Mouse (Mus musculus) layer of hippocampus, adult 8-10 months (tissue): Measurements from ENCODE around the gene Tbc1d2. TPM values are rescaled to one million over a fixed set of nuclear protein-coding genes. Genes with fewer than 3 reads are reported as not detected.
"Not testable (repeated sequence)": the region's sequence is repeated elsewhere in the genome, so short reads cannot be mapped to it uniquely, and the experiment has no call there.

Experiments used
- DNase-seq, 2 experiments: peaks; one replicate each; pipeline ENCODE4 v3.0.0; 2022; ENCODE audit warnings: low spot score in 2 of 2
- total RNA-seq, 4 experiments: library from RNA; stranded (reverse); gene quantifications; 2 replicates each; pipeline ENCODE4 v1.2.4; 2022

Gene Tbc1d2
- total RNA-seq, 4 experiments from 2014 or later, result 2.8 to 4.2 (median 3.0) TPM

DNA sequence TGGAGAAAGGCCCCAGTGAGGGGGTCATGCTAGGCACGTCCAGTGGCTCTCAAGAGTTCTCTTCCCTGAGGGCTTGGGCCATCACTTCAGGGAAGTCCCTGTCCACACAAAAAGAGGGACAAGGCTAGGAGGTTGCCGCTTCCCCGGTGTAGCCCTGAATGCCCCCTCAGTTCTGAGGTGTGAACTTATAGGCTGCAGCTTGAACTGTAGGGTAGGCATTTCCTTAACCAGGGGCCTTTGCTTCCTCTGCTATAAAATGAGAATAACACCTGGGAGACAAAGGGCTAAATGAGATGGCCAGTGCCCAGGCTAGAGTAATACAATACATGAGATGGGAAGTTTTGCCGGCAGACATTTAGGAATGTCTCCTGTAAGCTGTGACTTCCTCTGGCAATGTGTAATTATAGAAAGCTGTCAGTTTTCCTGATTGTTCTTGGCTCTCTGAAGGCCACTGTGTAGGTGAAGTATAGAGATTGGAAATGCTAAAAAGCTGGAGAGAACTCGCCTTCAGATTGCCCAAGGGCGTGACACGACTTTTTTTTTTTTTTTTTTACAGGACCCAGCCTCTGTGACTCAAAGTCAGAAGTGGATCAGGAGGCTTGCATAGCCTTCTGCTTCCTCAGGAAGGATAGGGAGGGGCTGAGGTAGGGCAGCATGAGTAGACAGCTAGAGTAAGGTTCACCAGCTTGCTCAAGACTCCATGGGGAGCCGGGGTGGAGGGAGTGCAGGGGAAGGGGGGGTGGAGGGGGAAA, 6.9 kb downstream of the Tbc1d2 start:
- no peak for DNase-seq

DNA sequence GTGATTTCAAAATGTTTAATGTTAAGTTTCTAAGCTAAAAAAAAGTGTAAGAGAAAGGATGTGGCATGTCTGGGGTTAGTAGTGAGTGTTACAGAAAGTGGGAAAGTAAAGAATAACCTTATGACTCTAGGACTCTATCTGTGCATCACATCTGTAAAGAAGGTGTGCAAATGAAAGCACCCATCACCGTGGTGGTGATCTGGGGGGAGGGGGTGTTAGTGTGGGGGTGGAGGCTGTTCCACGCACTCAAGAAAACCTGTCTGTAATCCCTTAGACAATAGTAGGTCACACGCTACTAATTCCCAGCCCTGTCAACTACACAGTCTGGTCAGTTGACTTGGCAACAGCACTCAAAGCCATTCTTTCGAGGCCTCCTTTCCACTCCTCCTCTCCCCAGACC, 8.7 kb downstream of the Tbc1d2 start:
- DNase-seq, result no peak

DNA sequence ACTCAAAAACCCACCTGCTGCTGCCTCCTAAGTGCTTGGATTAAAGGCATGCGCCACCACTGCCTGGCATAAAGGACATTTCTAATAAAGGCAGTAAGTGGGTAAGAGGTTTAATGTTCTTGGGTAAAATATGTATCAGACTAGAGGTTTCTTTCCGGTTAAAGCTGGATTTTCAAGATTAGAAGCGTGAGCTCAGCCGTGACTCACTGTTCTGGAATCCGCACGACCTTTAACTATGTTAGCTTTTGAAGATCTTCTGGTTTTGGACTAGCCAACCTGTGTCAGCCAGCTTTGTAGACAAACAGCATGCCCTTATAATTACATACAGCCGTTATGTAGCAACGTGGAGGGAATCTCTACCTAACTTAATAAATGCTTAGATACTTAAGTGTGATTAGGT, 10.1 kb downstream of the Tbc1d2 start:
- DNase-seq, result no peak

DNA sequence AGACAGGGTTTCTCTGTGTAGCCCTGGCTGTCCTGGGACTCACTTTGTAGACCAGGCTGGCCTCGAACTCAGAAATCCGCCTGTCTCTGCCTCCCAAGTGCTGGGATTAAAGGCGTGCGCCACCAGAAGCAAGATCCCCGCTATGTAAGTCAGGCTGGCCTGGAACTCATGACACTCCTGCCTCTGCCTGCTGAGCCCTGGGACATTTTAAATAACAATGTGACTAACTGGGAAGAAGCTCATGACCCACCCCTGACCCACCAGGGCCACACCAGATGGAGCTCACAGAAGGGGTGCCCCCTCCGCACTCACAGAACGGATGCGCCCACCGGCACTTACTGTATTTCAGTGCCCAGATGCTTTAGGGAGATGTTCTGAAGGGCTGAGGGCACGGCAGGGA, 12.8 kb downstream of the Tbc1d2 start:
- not testable (repeated sequence) for DNase-seq

DNA sequence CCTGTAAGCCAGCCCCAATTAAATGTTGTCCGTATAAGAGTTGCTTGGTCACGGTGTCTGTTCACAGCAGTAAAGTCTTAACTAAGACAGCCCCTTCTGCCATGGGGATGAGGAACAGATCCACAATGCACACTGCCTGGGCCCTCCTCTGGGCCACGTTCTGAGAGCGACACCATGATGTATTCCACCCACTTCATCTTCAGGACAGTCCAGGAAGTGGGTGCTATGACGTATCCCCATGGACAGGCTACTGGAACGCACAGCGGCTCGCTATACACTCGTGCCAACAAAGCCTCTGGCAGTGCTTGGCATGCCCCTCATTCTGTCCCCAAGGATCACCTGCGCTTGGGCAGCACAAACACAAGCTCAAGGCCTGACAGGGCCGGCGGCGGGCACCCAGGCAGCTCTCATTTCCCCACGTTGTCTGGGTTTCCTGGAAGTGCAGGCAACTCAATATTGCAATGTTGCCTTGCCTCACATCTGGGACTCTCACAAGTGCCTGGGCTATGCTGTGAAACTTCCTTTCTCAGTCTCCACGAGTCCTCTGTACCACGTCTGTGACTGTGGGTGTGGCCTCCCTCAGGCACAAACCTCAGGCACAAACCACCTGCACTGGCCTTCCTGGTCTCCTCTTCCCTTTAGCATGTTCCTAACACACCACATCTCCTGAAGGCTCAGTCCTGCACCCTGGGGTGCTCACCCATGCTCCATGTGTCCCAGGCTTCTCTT, 14.1 kb downstream of the Tbc1d2 start:
- DNase-seq, result no peak

DNA sequence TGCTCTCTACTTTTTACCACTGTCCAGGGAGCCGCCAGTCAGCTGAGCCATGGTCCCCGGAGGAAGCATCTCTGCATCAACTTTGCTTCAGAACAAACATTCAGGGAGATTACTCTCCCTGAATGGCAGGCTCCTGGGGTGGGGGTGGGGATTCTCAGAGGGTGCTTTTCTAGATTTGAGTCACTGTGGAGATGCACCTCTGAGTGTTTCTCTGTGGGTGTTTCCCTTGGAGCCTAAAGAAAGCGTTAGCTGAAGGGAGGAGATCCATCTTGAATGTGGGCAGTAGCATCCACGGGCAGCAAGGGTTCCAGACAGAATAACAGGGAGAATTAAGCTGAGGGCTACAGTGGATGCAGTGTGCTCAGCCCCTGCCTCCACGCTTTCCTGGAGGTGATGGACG, 15.1 kb downstream of the Tbc1d2 start:
- no peak for DNase-seq

DNA sequence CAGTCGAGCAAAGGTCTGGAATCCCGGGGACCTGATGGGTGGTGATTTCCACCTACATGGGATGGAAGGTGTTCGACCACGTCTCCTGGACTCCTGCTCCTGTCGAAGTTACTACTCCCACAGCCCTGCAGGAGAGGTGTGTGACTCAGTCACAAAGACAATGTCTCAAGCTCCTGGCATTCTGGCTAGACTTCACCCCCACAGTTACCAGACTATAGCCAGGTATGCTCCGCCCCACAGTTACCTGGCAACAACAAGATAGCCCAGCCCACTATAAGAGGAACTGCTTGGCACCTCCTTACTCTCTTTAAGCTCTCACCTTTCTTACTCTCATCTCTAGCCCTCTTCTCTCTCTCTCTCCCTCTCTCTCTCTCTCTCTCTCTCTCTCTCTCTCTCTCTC, 16.4 kb downstream of the Tbc1d2 start:
- DNase-seq, result not testable (repeated sequence)

DNA sequence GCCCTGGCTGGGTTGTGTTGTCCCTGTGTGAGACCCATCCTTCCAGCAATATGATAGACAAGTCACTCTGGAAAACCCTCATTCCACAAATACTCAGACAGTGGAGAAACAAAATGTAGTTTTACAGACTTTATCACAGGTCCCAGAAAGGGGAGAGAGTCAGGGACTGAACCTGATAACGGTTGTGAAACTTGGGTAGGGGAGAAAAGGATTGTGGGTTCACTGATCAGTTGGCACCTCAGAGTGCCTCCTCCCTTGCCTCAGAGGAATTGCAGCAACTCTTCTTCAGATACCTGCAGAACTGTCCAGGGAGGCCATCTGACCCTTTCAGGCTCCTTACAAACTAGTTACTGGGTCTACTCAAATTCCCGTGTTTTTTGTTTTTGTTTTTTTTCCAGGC, 17.5 kb downstream of the Tbc1d2 start:
- DNase-seq, result no peak

DNA sequence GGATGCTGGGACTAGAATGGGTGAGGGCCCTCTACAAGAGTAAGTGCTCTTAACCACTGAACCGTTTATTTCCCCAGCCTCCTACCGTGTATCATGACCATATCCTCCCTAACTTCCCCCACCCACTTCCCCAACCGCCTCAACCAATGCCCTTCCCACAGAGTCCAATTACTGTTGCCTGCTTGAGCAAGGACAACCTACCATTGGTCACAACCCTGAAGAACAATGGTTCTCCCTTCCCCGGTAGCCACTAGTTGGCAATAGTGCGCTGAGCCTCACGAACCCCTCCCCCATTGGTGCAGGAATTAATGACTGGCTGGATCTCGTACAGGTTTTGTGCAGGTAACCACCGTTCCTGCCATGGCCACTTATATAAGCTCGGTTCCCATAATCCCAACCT, 19.6 kb downstream of the Tbc1d2 start:
- DNase-seq, result no peak

DNA sequence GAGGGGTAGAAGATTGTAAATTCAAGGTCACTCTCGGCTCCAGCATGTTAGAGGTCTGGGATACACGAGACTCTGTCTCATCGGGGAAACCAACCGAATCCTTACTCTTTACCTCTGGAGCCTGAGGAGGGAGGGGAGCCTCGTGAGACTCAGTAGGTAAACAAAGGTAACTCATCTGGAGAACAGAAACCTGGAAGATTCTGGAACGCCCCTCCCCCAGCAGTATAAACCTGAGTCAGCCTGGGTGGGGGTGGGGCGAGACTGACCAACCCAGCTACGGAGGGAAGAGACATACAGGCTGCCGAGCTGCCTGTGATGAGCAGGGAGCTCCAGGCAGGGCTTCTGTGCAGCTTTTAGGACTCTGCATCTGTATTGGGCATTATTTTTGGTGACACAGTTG, 21.1 kb downstream of the Tbc1d2 start:
- no peak for DNase-seq

DNA sequence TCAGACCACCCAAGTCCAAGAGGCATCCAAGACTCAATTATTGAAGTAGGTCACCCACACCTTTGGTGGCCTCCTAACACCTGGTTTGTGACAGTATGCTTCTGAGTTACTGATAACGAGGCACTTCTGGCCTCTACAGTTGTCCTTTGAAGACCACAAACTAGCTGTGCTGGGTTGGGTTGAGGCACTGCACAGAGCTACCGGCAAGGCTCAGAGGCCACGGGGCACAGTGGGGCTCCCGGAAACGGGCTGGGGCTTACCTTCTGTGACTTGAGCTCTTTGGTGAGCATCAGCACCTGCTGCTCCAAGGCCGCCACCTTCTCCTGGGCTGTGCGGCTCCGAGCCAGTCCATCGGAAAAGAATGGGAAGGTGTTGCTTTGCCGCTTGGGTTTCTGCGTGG, 21.9 kb downstream of the Tbc1d2 start:
- no peak for DNase-seq

DNA sequence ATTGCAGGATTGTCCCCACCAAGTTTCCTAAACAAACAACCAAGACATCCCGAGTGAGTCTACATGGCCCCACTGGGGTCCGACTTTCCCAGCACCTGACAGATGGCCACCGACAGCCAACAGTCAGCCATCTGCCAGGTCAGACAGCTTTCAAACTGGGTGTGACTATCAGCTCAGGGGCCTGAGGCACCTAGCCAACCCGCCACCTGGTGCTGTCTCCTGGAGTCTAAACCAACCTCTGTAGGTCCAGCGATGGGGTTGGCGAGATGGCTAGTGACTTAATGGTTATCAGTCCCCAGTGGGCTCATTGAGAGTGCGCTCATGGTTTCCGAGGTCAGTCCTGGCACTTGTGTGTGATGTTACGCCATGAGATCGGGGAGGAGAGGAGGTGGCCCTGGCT, 24.9 kb downstream of the Tbc1d2 start:
- DNase-seq, result no peak

DNA sequence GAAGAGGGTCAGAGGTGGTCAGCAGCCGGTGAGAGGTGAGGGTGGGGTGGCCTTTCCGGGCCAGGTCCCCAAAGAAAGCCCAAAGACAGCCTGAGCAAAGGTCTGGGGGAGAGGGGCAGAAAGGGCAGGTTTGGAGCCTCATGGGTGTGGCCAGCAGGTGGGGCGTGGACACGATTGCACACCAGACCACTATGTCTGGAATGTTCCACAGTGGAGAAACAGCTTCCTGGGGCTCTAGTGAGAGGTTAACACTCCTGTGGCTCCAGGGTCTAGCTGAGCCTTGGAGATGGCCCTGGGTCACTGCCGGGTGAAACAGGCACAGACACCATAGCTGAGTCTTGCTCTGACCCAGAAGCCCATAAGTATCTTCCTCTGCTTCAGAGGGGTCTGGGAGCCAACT, 27.0 kb downstream of the Tbc1d2 start:
- no peak for DNase-seq

DNA sequence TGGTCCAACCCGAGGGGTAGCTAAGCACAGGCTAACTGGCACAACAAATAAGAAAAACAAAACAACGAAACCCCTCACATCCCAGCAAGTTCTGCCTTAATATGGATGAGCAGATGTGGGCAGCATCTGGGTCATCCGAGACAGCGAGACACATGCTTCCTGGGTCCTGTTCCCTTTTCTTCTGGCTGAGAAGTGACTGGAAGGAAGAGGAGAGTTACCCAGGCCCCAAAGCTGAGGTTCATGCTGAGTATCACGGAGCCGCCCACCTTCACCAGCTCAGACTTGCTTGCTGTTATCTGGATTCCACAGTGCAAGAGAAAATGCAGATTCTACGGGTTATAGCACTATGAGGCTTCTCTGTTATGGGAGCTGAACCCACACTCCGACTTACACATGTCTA, 29.1 kb downstream of the Tbc1d2 start:
- no peak for DNase-seq

DNA sequence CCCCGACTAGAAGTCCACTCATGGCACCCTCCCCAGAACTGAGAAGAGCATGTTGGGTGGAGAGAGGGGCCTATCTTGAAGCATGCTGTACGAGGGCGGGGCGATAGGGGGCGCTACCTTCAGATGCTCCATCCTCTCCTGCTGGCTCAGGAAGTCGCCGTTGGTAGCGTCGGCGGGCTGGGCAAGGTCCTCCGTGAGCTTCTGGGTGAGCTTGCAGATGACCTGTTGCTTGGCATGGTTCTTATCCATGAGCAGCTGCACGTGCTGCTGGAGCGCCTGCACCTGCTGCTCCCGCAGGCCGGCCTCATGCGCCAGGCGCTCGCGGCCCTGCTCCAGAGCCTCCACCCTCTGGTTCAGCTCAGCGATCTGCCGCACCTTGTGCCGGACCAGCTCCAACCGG, 29.7 kb downstream of the Tbc1d2 start:
- no peak for DNase-seq

DNA sequence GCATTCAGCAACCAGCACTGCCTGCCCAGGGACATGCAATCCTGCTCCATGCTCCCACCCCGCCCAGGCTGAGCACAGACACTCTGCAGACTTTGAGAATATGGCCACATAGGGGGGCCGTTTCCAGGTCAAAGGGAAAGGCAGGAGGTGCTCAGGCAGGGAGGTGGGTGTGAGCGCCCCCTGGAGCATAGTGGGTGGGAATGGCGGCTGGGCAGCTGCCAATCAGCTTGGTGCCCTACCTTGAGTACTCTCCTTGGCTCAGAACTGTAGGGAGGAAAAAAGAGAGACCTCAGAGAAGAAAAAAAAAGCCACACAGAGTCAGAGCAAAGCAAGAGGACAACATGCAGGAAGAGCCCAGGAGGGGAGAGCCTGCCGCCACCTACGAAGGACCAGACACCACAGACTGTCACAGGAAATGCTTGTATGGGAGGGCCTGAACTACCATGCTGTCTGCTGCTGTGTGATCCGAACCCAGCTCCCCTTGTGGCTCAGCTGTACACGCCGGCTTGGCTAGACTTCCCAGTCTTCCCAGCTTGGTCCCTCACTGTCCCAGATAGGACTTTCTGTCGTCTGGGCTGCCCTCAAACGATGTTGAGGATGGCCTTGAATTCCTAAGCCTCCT, 31.7 kb downstream of the Tbc1d2 start:
- DNase-seq, result no peak

DNA sequence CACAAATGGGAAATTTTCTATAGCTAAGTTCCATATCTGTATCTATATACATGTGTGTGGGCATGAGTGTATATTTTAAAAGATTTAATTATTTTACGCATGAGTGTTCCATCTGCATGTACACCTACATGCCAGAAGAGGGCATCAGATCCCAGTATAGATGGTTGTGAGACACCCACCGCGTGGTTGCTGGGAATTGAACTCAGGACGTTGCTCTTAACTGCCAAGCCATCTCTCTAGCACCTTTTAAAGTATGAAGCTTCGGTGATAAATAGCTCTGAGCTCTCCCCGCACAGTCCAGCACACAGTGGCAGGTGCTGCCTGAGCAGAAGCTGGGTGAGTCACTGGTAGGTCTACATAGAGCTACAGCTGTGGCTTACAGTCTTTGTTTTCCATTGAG, 32.6 kb downstream of the Tbc1d2 start:
- DNase-seq, result no peak

DNA sequence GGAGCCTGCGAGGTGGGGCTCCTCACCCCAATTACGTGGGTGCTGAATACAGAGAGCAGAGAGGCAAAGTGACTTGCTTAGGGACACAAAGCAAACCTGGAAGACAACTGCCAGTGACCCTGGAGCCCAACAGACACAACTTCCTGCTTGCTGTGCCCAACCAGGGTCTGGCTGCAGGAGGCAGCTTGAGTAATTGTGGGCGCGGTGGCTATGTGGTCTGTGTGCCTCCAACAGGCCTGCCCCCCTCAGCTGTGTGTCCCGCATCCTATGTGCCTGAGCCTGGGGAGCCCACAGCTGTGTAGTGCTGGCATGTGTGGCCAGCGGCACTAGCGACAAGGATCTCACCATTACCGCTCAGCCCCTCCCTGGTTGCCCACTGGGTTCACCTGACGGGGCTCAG, 35.4 kb downstream of the Tbc1d2 start:
- DNase-seq, result no peak

DNA sequence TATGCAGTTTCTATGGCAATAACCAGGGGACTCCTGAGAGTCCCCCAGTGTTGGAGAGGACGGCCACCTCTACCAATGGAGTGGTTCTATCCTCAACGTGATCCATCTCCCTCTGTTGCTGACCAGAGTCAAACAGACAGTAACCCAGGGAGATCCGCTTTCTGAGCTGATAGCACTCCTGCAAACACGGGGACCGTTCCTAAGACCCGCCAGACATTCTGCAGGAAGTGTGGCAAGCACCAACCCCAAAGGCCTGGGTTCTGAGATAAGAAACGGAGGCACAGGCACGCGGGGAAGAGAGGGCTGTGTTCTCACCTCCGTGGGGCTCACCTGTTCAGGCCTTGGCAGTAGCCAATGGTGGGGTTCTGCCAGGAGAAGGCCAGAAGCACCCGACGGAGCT, 36.4 kb downstream of the Tbc1d2 start:
- no peak for DNase-seq

DNA sequence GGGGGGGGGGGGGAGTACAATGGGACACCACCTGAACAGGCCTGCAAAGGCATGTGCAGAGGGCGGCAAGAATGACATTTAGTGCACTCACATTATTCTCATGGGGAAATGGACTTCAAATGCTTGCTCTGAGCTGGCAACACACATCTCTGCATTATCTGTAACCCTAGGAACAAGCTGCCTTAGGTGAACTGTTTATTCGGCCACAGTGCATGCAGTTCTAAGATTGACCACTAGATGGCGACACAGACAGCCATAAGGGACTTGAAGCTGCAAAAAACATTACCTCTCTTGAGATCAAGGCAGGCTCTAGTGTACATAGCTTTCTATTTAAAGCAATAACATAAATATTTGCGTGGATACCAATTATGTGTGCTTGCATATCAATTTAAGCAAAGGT, 38.8 kb downstream of the Tbc1d2 start:
- peak; percentile 79 to 95 for DNase-seq

DNA sequence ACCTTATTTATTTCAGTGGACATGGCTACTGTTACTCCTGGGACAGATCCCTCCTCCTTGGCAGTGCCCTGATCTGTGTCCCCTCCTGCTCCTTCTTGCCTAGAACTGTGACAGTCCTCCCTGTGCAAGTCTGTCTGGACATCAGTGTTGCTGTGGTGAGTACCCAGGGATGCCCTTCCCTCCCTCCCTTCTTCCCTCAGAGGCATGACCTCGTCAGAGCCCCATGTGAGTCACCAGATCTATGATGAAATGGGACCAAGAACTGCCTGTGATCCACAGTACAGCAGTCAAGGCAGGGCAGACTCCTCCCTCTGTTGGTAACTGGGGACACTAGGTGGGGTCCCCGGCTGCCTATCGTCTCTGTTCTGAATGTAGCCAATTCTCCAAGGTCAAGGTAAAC, 42.4 kb downstream of the Tbc1d2 start:
- no peak for DNase-seq

DNA sequence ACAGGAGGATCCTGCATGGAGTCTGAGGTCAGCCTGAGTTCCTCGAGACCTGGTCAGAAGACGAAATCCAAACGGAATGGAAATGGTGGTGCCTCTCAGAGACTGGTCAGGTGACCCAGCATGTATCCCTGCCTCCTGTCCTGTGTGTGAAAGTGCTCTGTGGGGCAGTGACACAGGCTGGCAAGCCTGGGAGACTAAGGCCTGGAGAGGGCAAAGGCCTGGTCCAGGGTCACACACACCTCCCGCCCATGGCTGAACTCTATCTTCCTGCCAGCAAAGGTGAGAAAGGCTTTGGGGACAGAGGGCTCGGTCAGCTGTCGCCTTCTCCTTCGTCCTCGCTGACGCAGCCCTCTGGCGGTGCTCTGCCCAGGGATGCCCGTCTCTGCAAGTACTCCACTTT, 44.6 kb downstream of the Tbc1d2 start:
- DNase-seq, result no peak

DNA sequence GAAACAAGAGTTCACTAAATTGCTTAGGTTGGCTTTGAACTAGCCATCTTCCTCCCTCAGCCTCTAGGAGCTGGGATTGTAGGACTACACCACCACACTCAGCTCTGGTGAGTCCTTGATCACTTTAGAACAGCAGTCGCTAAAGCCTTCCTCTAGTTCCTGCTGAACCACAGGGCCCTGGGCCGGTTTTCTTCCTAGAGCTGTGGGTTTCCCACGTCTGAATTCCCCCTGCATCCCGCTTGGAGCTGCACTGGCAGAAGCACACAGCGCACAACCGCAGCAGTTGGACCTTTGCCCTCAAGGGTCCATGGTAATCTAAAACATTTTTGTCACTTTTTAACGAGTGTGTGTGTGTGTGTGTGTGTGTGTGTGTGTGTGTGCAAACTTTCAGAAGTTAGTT, 47.3 kb downstream of the Tbc1d2 start:
- DNase-seq, result no peak
